Mouse (Mus musculus) megakaryocyte, embryonic 14.5 days (primary cell): Measurements from ENCODE around the gene Nt5dc2.

ENCODE experiments used
- FLI1 ChIP-seq: IDR thresholded peaks from 2 replicates; pipeline ENCODE4 v1.6.1; 2012; ENCODE audit warnings: low read length, inconsistent platforms, mixed read lengths
- GATA1 ChIP-seq: IDR thresholded peaks from 3 replicates; pipeline ENCODE4 v1.6.1; 2012; ENCODE audit warnings: mixed read lengths, low read length, inconsistent platforms, borderline replicate concordance

DNA sequence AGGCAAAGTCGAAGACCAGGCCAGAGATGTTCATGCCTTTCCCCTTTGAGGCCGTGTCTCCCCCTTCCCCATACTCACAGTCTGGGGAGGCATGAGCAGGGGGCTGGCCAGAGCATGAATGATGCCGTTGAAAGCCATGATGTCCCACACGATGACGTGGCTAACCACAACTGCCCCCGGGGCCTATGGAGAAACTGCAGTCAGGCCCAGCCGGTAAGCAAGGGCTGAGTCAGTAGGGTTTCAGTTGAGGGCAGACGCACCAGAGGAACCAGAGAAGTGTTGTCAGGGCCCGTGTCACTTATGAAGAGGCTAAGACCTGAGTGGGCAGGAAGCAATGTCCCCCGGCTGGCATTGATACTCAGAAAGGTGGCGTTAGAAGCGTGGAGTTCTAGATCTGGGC lies 8.8 kb downstream of the Nt5dc2 start:
- TF ChIP-seq GATA1 (no peak), FLI1 (no peak)
